Mouse (Mus musculus): ENCODE results near the gene Slc9a9.

Slc9a9 gene

GRCm38 (mm10) chr9:95075856-95076255, 406.1 kb downstream of the Slc9a9 start:
- DNase-seq (ENCODE audit: low read depth, low spot score), result no peak

- no peak for DNase-seq (ENCODE audit: low read depth, low spot score)
Observed at GRCm38 (mm10) chr9:95077938-95078337, 408.2 kb downstream of the Slc9a9 start.

- no peak for DNase-seq (ENCODE audit: low read depth, low spot score)
Observed at GRCm38 (mm10) chr9:95078626-95079025, 408.9 kb downstream of the Slc9a9 start.

GRCm38 (mm10) chr9:95079951-95080350, 410.2 kb downstream of the Slc9a9 start:
- no peak for DNase-seq (ENCODE audit: low read depth, low spot score)

- DNase-seq (ENCODE audit: low read depth, low spot score), result no peak
Observed at GRCm38 (mm10) chr9:95086109-95086821, 416.6 kb downstream of the Slc9a9 start.

GRCm38 (mm10) chr9:95088221-95088620, 418.5 kb downstream of the Slc9a9 start:
- DNase-seq (ENCODE audit: low read depth, low spot score), result no peak

GRCm38 (mm10) chr9:95089050-95089449, 419.3 kb downstream of the Slc9a9 start:
- no peak for DNase-seq (ENCODE audit: low read depth, low spot score)

- DNase-seq (ENCODE audit: low read depth, low spot score), result no peak
Observed at GRCm38 (mm10) chr9:95096486-95096885, 426.8 kb downstream of the Slc9a9 start.

- no peak for DNase-seq (ENCODE audit: low read depth, low spot score)
Observed at GRCm38 (mm10) chr9:95105768-95106167, 436.1 kb downstream of the Slc9a9 start.

- DNase-seq (ENCODE audit: low read depth, low spot score), result no peak
Observed at GRCm38 (mm10) chr9:95109799-95110198, 440.1 kb downstream of the Slc9a9 start.

- DNase-seq (ENCODE audit: low read depth, low spot score), result no peak
Observed at GRCm38 (mm10) chr9:95110768-95111167, 441.1 kb downstream of the Slc9a9 start.

GRCm38 (mm10) chr9:95111732-95112131, 442.0 kb downstream of the Slc9a9 start:
- DNase-seq (ENCODE audit: low read depth, low spot score), result no peak

- DNase-seq (ENCODE audit: low read depth, low spot score), result no peak
Observed at GRCm38 (mm10) chr9:95113157-95114135, 443.7 kb downstream of the Slc9a9 start.

GRCm38 (mm10) chr9:95120062-95120461, 450.4 kb downstream of the Slc9a9 start:
- no peak for DNase-seq (ENCODE audit: low read depth, low spot score)

GRCm38 (mm10) chr9:95121151-95121835, 451.6 kb downstream of the Slc9a9 start:
- DNase-seq (ENCODE audit: low read depth, low spot score), result no peak

- no peak for DNase-seq (ENCODE audit: low read depth, low spot score)
Observed at GRCm38 (mm10) chr9:95125683-95126082, 456.0 kb downstream of the Slc9a9 start.

GRCm38 (mm10) chr9:95127774-95128173, 458.1 kb downstream of the Slc9a9 start:
- DNase-seq (ENCODE audit: low read depth, low spot score), result no peak

GRCm38 (mm10) chr9:95149206-95149729, 479.6 kb downstream of the Slc9a9 start:
- DNase-seq (ENCODE audit: low read depth, low spot score), result no peak

GRCm38 (mm10) chr9:95150096-95150495, 480.4 kb downstream of the Slc9a9 start:
- no peak for DNase-seq (ENCODE audit: low read depth, low spot score)

GRCm38 (mm10) chr9:95150597-95150996, 480.9 kb downstream of the Slc9a9 start:
- no peak for DNase-seq (ENCODE audit: low read depth, low spot score)

GRCm38 (mm10) chr9:95150998-95151397, 481.3 kb downstream of the Slc9a9 start:
- no peak for DNase-seq (ENCODE audit: low read depth, low spot score)

- DNase-seq (ENCODE audit: low read depth, low spot score), result no peak
Observed at GRCm38 (mm10) chr9:95151746-95152145, 482.0 kb downstream of the Slc9a9 start.
